Mouse (Mus musculus) hindbrain, embryonic 13.5 days (tissue): ENCODE results near the gene Usp39. TPM values are rescaled to one million over a fixed set of nuclear protein-coding genes. Genes with fewer than 3 reads are reported as not detected.

Experiments
- ATAC-seq: fragments of 200-750 bp; cut with Nextera tagmentation; 2 replicates; pipeline ENCODE4 v1.8.0; 2017; ENCODE audit warnings: moderate TSS enrichment; ENCODE audit not compliant: low FRiP score
- H3K27ac ChIP-seq: fragments of 300-500 bp; sonication (generic); 2 replicates; pipeline ENCODE4 v1.5.1; 2015; ENCODE audit warnings: inconsistent platforms, mild to moderate bottlenecking, moderate library complexity
- H3K27me3 ChIP-seq: fragments of 300-500 bp; sonication (generic); 2 replicates; pipeline ENCODE4 v1.6.1; 2015; ENCODE audit warnings: mild to moderate bottlenecking, inconsistent platforms
- H3K36me3 ChIP-seq: fragments of 300-500 bp; sonication (generic); 2 replicates; pipeline ENCODE4 v1.6.1; 2015; ENCODE audit warnings: mild to moderate bottlenecking, inconsistent platforms
- H3K4me1 ChIP-seq: fragments of 300-500 bp; sonication (generic); replicated peaks from 2 replicates; pipeline ENCODE4 v1.6.1; 2015; ENCODE audit warnings: inconsistent platforms
- H3K4me2 ChIP-seq: fragments of 300-500 bp; sonication (generic); 2 replicates; pipeline ENCODE4 v1.6.1; 2015; ENCODE audit warnings: inconsistent platforms, mild to moderate bottlenecking, moderate library complexity
- H3K4me3 ChIP-seq: fragments of 300-500 bp; sonication (generic); 2 replicates; pipeline ENCODE4 v1.5.1; 2015; ENCODE audit warnings: mild to moderate bottlenecking, inconsistent platforms
- H3K9ac ChIP-seq: fragments of 300-500 bp; sonication (generic); 2 replicates; pipeline ENCODE4 v1.6.1; 2015; ENCODE audit warnings: mild to moderate bottlenecking, inconsistent platforms
- H3K9me3 ChIP-seq: fragments of 300-500 bp; sonication (generic); 2 replicates; pipeline ENCODE4 v1.6.1; 2016; ENCODE audit warnings: inconsistent platforms
- WGBS: fragments of 180-500 bp; shearing (Covaris S2); methylation state at CpG from one replicate; pipeline ENCODE4 v1.1.7; 2015; 5-methylcytosine and 5-hydroxymethylcytosine counted together
- polyA plus RNA-seq: library from polyadenylated mRNA; unstranded; fragments of >200 nt; fragmentation: Nextera tagmentation; extraction: Ambion mirVana; gene quantifications from 2 replicates; pipeline ENCODE4 v1.2.1, GENCODE M21; 2015

The Usp39 gene
- polyA plus RNA-seq, 1 experiment from 2014 or later, result 46.7 TPM

DNA sequence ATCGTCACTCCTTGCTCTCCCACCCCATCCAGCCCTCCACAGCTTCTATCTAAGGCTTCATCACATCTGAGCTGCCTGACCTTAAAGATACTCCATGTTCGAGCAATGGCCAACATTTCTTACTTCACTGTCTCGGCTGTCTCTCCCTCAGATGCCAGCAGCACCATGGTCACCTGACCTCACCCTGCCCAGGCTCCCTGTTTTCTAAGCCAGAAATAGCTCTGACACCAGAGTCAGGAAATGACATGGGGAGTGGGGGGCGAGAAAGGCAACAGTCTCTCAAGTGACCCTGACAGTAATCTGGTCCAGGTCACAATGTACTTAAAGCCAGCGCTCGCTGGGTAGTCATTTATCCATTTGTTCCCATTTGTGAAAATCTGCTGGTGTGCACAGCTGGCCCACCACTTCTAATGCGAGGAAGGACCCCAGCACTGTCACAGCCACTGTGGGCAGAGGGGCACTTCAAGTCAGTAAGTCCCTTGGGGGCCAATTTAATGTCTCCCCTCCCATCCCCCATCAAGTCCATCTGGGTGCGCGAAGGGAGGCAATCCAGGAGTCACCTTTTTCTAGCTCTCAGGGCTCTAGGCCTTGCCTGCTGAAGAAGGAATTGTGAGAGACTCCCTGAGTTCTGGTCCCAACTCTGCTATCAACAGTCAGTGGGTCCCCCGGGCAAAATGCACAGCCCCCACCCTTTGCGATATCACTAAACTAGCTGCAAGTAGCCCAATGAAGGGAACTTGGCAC lies 31.7 kb downstream of the Usp39 start:
- Histone ChIP-seq H3K4me2 (no peak overlapping the region), H3K27ac (no peak overlapping the region), H3K36me3 (peaks cover 50% of the 10 kb centered on the region), H3K4me3 (no peak overlapping the region), H3K27me3 (no peaks in the 10 kb centered on the region), H3K4me1 (no peaks in the 10 kb centered on the region), H3K9ac (no peak overlapping the region), H3K9me3 (no peaks in the 10 kb centered on the region)
- no peak for ATAC-seq
- 90% methylated on average over 11 of the region's 11 CpGs for WGBS

DNA sequence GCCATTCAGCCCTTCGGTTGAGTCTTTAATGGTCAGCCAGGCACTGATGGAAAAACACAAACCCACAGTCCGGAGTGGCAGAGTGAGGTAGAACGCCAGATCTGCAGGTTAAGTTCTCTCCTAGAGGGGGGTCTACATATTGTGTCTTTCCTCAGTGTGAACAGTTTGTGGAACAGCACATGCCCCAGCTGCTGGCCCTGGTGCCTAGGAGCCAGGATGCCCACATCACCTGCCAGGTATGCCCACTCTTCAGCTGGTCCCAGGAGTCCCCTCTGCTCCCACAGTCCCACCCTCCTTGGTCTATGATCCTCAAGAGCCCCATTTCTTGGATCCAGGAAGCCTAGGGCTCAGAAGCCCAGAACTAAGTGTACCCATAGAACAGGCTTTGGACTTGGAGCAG lies 32.8 kb downstream of the Usp39 start:
- Histone ChIP-seq H3K9me3 (no peaks in the 10 kb centered on the region), H3K9ac (no peak overlapping the region)
- 96% methylated on average over 3 of the region's 3 CpGs for WGBS

DNA sequence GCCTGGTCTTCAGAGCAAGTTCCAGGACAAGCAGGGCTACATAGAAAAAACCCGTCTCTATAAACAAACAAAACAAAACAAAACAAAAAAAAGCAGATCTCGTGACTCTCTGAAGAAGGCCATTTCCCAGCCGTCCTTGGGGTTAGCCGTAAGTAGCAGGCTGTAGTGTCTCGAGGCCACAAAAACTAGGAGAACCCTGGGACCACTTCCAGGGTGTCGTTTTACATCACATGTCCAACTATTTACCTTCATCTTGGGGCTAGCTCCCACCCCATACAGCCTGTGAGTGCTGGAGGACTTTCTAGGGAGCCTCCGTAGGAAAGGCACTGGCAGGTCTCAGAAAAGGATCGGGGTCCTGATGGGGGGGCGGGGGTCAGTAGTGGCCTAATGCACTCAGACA lies 41.5 kb downstream of the Usp39 start:
- Histone ChIP-seq H3K27ac (no peak overlapping the region), H3K27me3 (no peaks in the 10 kb centered on the region), H3K4me1 (no peaks in the 10 kb centered on the region), H3K36me3 (no peaks in the 10 kb centered on the region), H3K4me3 (no peak overlapping the region), H3K9ac (no peak overlapping the region), H3K4me2 (no peak overlapping the region), H3K9me3 (no peaks in the 10 kb centered on the region)
- no peak for ATAC-seq
- WGBS, result 72% methylated on average over 9 of the region's 9 CpGs

More for the DNA sequence above, 32.8 kb downstream of the Usp39 start:
- no peak overlapping the region; the same call in 1 of the 2 replicates for H3K27ac ChIP-seq
- H3K4me3 ChIP-seq, result no peak overlapping the region
- H3K36me3 ChIP-seq, result peaks cover 39% of the 10 kb centered on the region
- no peaks in the 10 kb centered on the region for H3K27me3 ChIP-seq
- no peak overlapping the region for H3K4me2 ChIP-seq
- no peak for ATAC-seq
- H3K4me1 ChIP-seq, result no peaks in the 10 kb centered on the region

DNA sequence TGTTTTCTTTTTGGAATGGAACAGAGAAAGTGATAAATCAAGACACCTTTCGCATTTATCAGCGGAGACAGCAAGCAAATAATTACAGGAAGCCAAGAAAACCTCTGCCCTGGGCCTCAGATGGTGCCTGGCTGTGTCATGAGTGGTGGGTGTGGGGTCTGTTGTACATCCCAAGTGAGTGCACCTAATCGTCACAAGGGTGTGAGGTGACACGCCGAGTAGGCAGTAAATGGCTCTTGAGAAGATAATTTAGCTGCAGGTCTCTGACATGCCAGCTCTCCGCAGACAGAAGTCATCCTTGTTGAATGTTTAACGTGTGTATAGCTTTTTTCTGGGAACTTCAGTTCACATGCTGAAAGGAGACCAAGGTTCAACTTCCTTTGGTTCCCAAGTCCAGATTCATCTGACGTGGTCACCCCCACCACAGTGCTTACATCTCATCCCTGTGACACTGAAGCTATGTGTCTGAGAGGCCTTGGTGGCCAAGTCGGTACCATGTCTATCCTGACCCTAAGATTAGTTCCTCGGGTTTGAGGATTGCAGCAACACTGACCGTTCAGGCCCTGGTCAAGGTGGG lies 42.5 kb downstream of the Usp39 start:
- Histone ChIP-seq H3K9ac (no peak overlapping the region), H3K4me3 (no peak overlapping the region), H3K4me2 (no peak overlapping the region), H3K4me1 (no peaks in the 10 kb centered on the region), H3K27ac (no peak overlapping the region), H3K27me3 (no peaks in the 10 kb centered on the region), H3K9me3 (no peaks in the 10 kb centered on the region), H3K36me3 (no peaks in the 10 kb centered on the region)
- no peak for ATAC-seq
- 92% methylated on average over 11 of the region's 11 CpGs for WGBS

GRCm38 (mm10) chr6:72297825-72298224 lies 47.2 kb downstream of the Usp39 start:
- H3K4me3 ChIP-seq, result no peak overlapping the region
- no peaks in the 10 kb centered on the region for H3K4me1 ChIP-seq
- H3K9me3 ChIP-seq, result no peaks in the 10 kb centered on the region
- WGBS, result 80% methylated on average over 3 of the region's 3 CpGs
- no peak overlapping the region for H3K9ac ChIP-seq
- no peak overlapping the region for H3K4me2 ChIP-seq
- no peaks in the 10 kb centered on the region for H3K27me3 ChIP-seq
- no peak overlapping the region for H3K27ac ChIP-seq
- no peaks in the 10 kb centered on the region for H3K36me3 ChIP-seq
- ATAC-seq, result no peak

GRCm38 (mm10) chr6:72292972-72293651 lies 51.9 kb downstream of the Usp39 start:
- Histone ChIP-seq H3K27ac (no peak overlapping the region), H3K4me2 (no peak overlapping the region), H3K4me1 (no peaks in the 10 kb centered on the region), H3K27me3 (no peaks in the 10 kb centered on the region), H3K9ac (no peak overlapping the region), H3K4me3 (no peak overlapping the region), H3K36me3 (no peaks in the 10 kb centered on the region), H3K9me3 (no peaks in the 10 kb centered on the region)
- WGBS, result 86% methylated on average over 12 of the region's 12 CpGs
- ATAC-seq, result no peak

- no peaks in the 10 kb centered on the region for H3K9me3 ChIP-seq
- no peak overlapping the region for H3K4me2 ChIP-seq
- ATAC-seq, result no peak
- no peak overlapping the region for H3K9ac ChIP-seq
- 87% methylated on average over 3 of the region's 3 CpGs for WGBS
- no peaks in the 10 kb centered on the region for H3K4me1 ChIP-seq
- H3K27me3 ChIP-seq, result no peaks in the 10 kb centered on the region
- H3K4me3 ChIP-seq, result no peak overlapping the region
- H3K27ac ChIP-seq, result no peak overlapping the region
- H3K36me3 ChIP-seq, result no peaks in the 10 kb centered on the region
Observed at GRCm38 (mm10) chr6:72289484-72289883, 55.5 kb downstream of the Usp39 start.

DNA sequence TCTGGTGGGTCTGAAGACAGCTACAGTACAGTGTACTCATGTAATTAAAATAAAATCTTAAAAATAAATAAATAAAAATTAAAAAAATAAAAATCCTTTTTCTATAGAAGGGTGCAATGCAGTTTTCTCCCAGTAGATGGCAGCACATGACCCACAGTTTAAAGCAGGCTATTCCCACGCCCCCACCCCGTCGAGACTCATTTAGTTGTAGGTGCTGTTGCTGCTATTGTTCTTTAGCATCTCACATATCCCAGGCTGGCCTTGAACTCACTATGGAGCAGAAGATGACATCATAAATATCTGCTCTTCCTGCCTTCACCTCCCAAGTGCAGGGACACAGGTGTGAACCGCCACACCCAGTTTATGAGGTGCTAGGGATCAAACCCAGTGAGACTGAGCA lies 61.1 kb downstream of the Usp39 start:
- no peak overlapping the region for H3K9ac ChIP-seq
- H3K4me3 ChIP-seq, result no peak overlapping the region
- no peaks in the 10 kb centered on the region for H3K36me3 ChIP-seq
- H3K4me1 ChIP-seq, result no peaks in the 10 kb centered on the region
- no peak overlapping the region for H3K27ac ChIP-seq
- 27% methylated on average over 4 of the region's 4 CpGs for WGBS
- H3K27me3 ChIP-seq, result no peaks in the 10 kb centered on the region
- no peaks in the 10 kb centered on the region for H3K9me3 ChIP-seq
- no peak for ATAC-seq
- no peak overlapping the region for H3K4me2 ChIP-seq

DNA sequence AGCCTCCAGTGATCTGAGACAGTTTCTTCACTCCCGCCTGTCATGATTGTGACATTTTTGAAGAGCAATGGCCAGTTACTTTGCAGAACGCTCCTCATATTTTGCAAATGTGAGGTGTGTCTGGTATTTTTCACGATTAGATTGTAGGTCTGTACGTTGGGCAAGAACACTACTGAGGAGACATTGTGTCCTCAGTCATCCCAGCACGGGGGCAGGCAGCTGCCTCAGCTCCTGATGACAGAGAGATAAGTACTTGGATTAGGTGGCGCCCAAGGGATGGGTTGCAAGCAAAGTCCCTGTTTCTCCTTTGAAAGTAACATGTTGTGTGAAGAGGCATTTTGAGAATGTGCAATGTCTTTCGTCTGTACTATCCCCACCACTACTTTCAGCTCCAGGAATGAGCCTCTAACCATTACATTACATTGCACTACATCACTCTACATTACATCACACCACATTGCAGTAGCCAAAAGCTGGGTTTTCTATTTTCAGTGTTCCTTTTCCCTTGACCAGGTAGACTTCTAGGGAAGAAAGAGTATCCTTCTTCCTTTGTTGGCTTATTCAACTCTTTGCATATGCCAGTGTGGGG lies 64.5 kb downstream of the Usp39 start:
- Histone ChIP-seq H3K4me1 (0 out of 2 replicates have a peak, but pooled peaks cover 2% of the 10 kb centered on the region), H3K27ac (no peak overlapping the region), H3K36me3 (no peaks in the 10 kb centered on the region), H3K4me2 (no peak overlapping the region), H3K27me3 (no peaks in the 10 kb centered on the region), H3K9me3 (no peaks in the 10 kb centered on the region), H3K9ac (no peak overlapping the region), H3K4me3 (no peak overlapping the region)
- WGBS, result 76% methylated on average over 7 of the region's 7 CpGs
- ATAC-seq, result no peak

DNA sequence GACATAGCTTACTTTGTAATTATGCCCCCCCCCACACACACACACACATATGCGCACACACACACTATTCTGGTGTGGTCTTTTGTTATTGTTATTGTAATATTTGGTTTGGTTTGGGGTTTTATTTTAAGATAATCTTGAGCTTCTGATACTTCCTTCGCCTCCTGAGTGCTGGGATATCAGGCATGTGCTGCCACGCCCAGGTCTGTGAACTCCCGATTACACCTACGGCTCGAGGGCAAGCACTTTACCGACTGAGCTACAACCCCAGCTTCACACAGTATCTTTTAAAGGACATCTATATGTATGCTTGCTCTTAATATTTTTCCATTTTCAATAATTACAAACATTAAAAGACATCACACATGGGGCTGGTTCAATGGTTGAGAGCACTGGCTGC lies 65.5 kb downstream of the Usp39 start:
- 0 out of 2 replicates have a peak, but pooled peaks cover 2% of the 10 kb centered on the region for H3K4me1 ChIP-seq
- no peaks in the 10 kb centered on the region for H3K36me3 ChIP-seq

GRCm38 (mm10) chr6:72278835-72279234 lies 66.1 kb downstream of the Usp39 start:
- Histone ChIP-seq H3K27me3 (no peaks in the 10 kb centered on the region), H3K9me3 (no peaks in the 10 kb centered on the region), H3K4me1 (0 out of 2 replicates have a peak, but pooled peaks cover 2% of the 10 kb centered on the region), H3K27ac (no peak overlapping the region), H3K9ac (no peak overlapping the region), H3K4me3 (no peak overlapping the region), H3K4me2 (no peak overlapping the region), H3K36me3 (no peaks in the 10 kb centered on the region)
- no peak for ATAC-seq
- 74% methylated on average over 4 of the region's 4 CpGs for WGBS

More for the DNA sequence above, 65.5 kb downstream of the Usp39 start:
- no peak for ATAC-seq
- H3K27ac ChIP-seq, result no peak overlapping the region
- no peak overlapping the region for H3K9ac ChIP-seq
- H3K9me3 ChIP-seq, result no peaks in the 10 kb centered on the region
- H3K4me3 ChIP-seq, result no peak overlapping the region
- H3K27me3 ChIP-seq, result no peaks in the 10 kb centered on the region
- 87% methylated on average over 7 of the region's 7 CpGs for WGBS
- H3K4me2 ChIP-seq, result no peak overlapping the region

- no peaks in the 10 kb centered on the region for H3K27me3 ChIP-seq
- no peak for ATAC-seq
- H3K9ac ChIP-seq, result no peak overlapping the region
- H3K4me3 ChIP-seq, result no peak overlapping the region
- WGBS, result 87% methylated on average over 9 of the region's 9 CpGs
- no peak overlapping the region for H3K27ac ChIP-seq
- 0 out of 2 replicates have a peak, but pooled peaks cover 2% of the 10 kb centered on the region for H3K4me1 ChIP-seq
- no peak overlapping the region for H3K4me2 ChIP-seq
- no peaks in the 10 kb centered on the region for H3K9me3 ChIP-seq
- H3K36me3 ChIP-seq, result no peaks in the 10 kb centered on the region
Observed at GRCm38 (mm10) chr6:72277508-72278166, 67.3 kb downstream of the Usp39 start.
